In genomic region chr11:60931869-60932481, GRCm38 (mm10) we compare ENCODE assay signal across 8 mouse cellular contexts. TPM values are rescaled to one million over a fixed set of nuclear protein-coding genes. Genes with fewer than 3 reads are reported as not detected.
DNase-seq lines count a peak whose midpoint lies in the region; ATAC-seq and TF ChIP-seq lines count a peak whose summit lies in the region.

TSS of gene Map2k3 (plus strand) at chr11:60932033.

- H3K9ac ChIP-seq in CH12.LX (ENCODE audit: insufficient read depth, low read depth): peak within 1 kb of the TSS; percentile 86
- H3K9ac ChIP-seq in forebrain, embryonic 12.5 days: peak within 1 kb of the TSS; percentile 83
- peak within 1 kb of the TSS; percentile 84 for H3K9ac ChIP-seq in heart, postnatal 0 days (replicated peaks; ENCODE audit: low read depth, low read length)
- H3K9ac ChIP-seq in liver, embryonic 16.5 days (ENCODE audit: low read depth, low read length): peak within 1 kb of the TSS; percentile 99
- H3K9ac ChIP-seq in neural tube, embryonic 13.5 days: peak within 1 kb of the TSS; percentile 75

- no peak; a peak in 1 of 4 replicates for TF ChIP-seq CTCF in CH12.LX (conservative IDR thresholded peaks at IDR 0.05 in 1 of 2, IDR thresholded peaks at IDR 0.05 in 1 of 2; ENCODE audit: low read depth in 2 of 2, low read length in 2 of 2)
- no peak; the same call in 1 of the 2 replicates for TF ChIP-seq CTCF in heart, postnatal 0 days (IDR thresholded peaks at IDR 0.05; ENCODE audit: low read depth)
- no peak for TF ChIP-seq CTCF in testis, adult 2 months (IDR thresholded peaks at IDR 0.05; ENCODE audit: control insufficient read depth, insufficient read depth, insufficient replicate concordance, low read depth, low read length)

- no peak for TF ChIP-seq RAD21 in CH12.LX (IDR thresholded peaks at IDR 0.05; ENCODE audit: low read depth, low read length)

- dilution Hi-C loops in CH12.LX (cut with MboI; ENCODE audit: extremely low pct_ligation_motif_present, extremely low pct_unique_long_range_greater_than_20kb, low sequenced_read_pairs): no loop called here

- H3K27ac ChIP-seq in CH12.LX (ENCODE audit: insufficient read depth, low read depth): peak within 1 kb of the TSS; percentile 17; the same call in 1 of the 2 replicates
- peak within 1 kb of the TSS; percentile 8; the same call in 1 of the 2 replicates for H3K27ac ChIP-seq in forebrain, embryonic 12.5 days
- H3K27ac ChIP-seq in heart, postnatal 0 days (ENCODE audit: low read depth): peak within 1 kb of the TSS; percentile 84
- H3K27ac ChIP-seq in liver, embryonic 16.5 days (ENCODE audit: low read length): peak within 1 kb of the TSS; percentile 92
- H3K27ac ChIP-seq in neural tube, embryonic 13.5 days (replicated peaks): peak within 1 kb of the TSS; percentile 68
- peak within 1 kb of the TSS; percentile 90 for H3K27ac ChIP-seq in testis, adult 2 months (ENCODE audit: control insufficient read depth, insufficient read depth, low read depth, low read length)

- no peak for TF ChIP-seq EP300 in CH12.LX (IDR thresholded peaks at IDR 0.05; ENCODE audit: low read length)
- no peak; the same call in 1 of the 2 replicates for TF ChIP-seq EP300 in heart, postnatal 0 days (IDR thresholded peaks at IDR 0.05; ENCODE audit: low read depth)

- in situ Hi-C loops in CH12.LX (cut with MboI; ENCODE audit: low pct_ligation_motif_present, low pct_unique_long_range_greater_than_20kb, low sequenced_read_pairs): loop anchor here (10.0 kb wide), 1 partner anchor 113 kb away; no protein-coding TSS in a partner anchor

- peaks cover 30 to 76% of the 10 kb centered on the region in 2 experiments for H3K4me1 ChIP-seq in CH12.LX (ENCODE audit: control insufficient read depth in 1 of 2, insufficient read depth in 2 of 2)
- H3K4me1 ChIP-seq in forebrain, embryonic 12.5 days: peaks cover 37% of the 10 kb centered on the region
- H3K4me1 ChIP-seq in heart, postnatal 0 days (ENCODE audit: control insufficient read depth, insufficient read depth): peaks cover 41% of the 10 kb centered on the region
- peaks cover 62% of the 10 kb centered on the region for H3K4me1 ChIP-seq in liver, embryonic 16.5 days (ENCODE audit: control insufficient read depth, low read depth, low read length)
- peaks cover 54% of the 10 kb centered on the region for H3K4me1 ChIP-seq in neural tube, embryonic 13.5 days (replicated peaks)
- H3K4me1 ChIP-seq in testis, adult 2 months (ENCODE audit: control insufficient read depth, insufficient read depth, low read length): peaks cover 27% of the 10 kb centered on the region

- peak; percentile 98 for DNase-seq in CH12.LX (ENCODE audit: extremely low read depth)
- DNase-seq in c-Kit-positive CD71-positive TER-119-negative erythroid progenitor cells, embryonic 14.5 days (ENCODE audit: low read depth): peak; percentile 93
- peak; percentile 98 for DNase-seq in heart, postnatal 0 days (ENCODE audit: low spot score)
- DNase-seq in kidney, postnatal 4 days: peak; percentile 97 to 98

- peak within 1 kb of the TSS; percentile 83 for H3K4me2 ChIP-seq in CH12.LX (ENCODE audit: insufficient read depth, low read depth, poor library complexity, severe bottlenecking)
- peak within 1 kb of the TSS; percentile 88 for H3K4me2 ChIP-seq in forebrain, embryonic 12.5 days
- peak within 1 kb of the TSS; percentile 87 for H3K4me2 ChIP-seq in heart, postnatal 0 days (ENCODE audit: low read depth, low read length)
- H3K4me2 ChIP-seq in liver, embryonic 16.5 days (ENCODE audit: low read depth, low read length): peak within 1 kb of the TSS; percentile 92
- peak within 1 kb of the TSS; percentile 68 for H3K4me2 ChIP-seq in neural tube, embryonic 13.5 days

- peaks cover 27% of the 10 kb centered on the region for H3K79me2 ChIP-seq in CH12.LX (replicated peaks; ENCODE audit: control insufficient read depth, extremely low read depth, insufficient read depth, poor library complexity, severe bottlenecking)

- H3K36me3 ChIP-seq in CH12.LX (replicated peaks in 1 of 2; ENCODE audit: control insufficient read depth in 1 of 2, insufficient read depth in 1 of 2, low read length in 1 of 2): peaks cover 2 to 33% of the 10 kb centered on the region in 2 experiments
- H3K36me3 ChIP-seq in forebrain, embryonic 12.5 days (replicated peaks): no peaks in the 10 kb centered on the region; the same call in 1 of the 2 replicates
- no peaks in the 10 kb centered on the region for H3K36me3 ChIP-seq in heart, postnatal 0 days (replicated peaks; ENCODE audit: control insufficient read depth, insufficient read depth, low read length)
- peaks cover 3% of the 10 kb centered on the region for H3K36me3 ChIP-seq in liver, embryonic 16.5 days (ENCODE audit: control insufficient read depth, insufficient read depth)
- H3K36me3 ChIP-seq in neural tube, embryonic 13.5 days: no peaks in the 10 kb centered on the region
- H3K36me3 ChIP-seq in testis, adult 2 months (ENCODE audit: control insufficient read depth, insufficient read depth, low read length): no peaks in the 10 kb centered on the region

- H3K4me3 ChIP-seq in CH12.LX (replicated peaks in 1 of 3; ENCODE audit: low read depth in 2 of 3, low read length in 2 of 3, poor library complexity in 1 of 3): peak within 1 kb of the TSS; percentile 77 to 97 (median 87)
- peak within 1 kb of the TSS; percentile 70 for H3K4me3 ChIP-seq in forebrain, embryonic 12.5 days (replicated peaks)
- peak within 1 kb of the TSS; percentile 80 for H3K4me3 ChIP-seq in heart, postnatal 0 days (ENCODE audit: low read depth, low read length)
- H3K4me3 ChIP-seq in liver, embryonic 16.5 days (ENCODE audit: low read depth, low read length): peak within 1 kb of the TSS; percentile 97
- peak within 1 kb of the TSS; percentile 74 for H3K4me3 ChIP-seq in neural tube, embryonic 13.5 days
- peak within 1 kb of the TSS; percentile 94 for H3K4me3 ChIP-seq in testis, adult 2 months (ENCODE audit: control insufficient read depth, low read depth, low read length)

- TF ChIP-seq POLR2A in CH12.LX (IDR thresholded peaks at IDR 0.05; ENCODE audit: low read depth, low read length): peak; percentile 97
- peak; percentile 84 for TF ChIP-seq POLR2A in testis, adult 2 months (IDR thresholded peaks at IDR 0.05; ENCODE audit: control insufficient read depth, low read depth, low read length)

- ATAC-seq in forebrain, embryonic 12.5 days (ENCODE audit: low FRiP score): peak; percentile 97
- peak; percentile 94 for ATAC-seq in heart, postnatal 0 days (ENCODE audit: insufficient read depth, low read depth)
- peak; percentile 85 for ATAC-seq in liver, embryonic 16.5 days (ENCODE audit: low read depth)
- peak; percentile 95 for ATAC-seq in neural tube, embryonic 13.5 days (ENCODE audit: low read depth)

- no peaks in the 10 kb centered on the region for H3K27me3 ChIP-seq in CH12.LX (replicated peaks)
- H3K27me3 ChIP-seq in forebrain, embryonic 12.5 days: peaks cover 19% of the 10 kb centered on the region
- H3K27me3 ChIP-seq in heart, postnatal 0 days (ENCODE audit: control insufficient read depth, insufficient read depth, low read length): no peaks in the 10 kb centered on the region
- H3K27me3 ChIP-seq in liver, embryonic 16.5 days (ENCODE audit: control insufficient read depth, insufficient read depth, low read depth, low read length): no peaks in the 10 kb centered on the region
- peaks cover 6% of the 10 kb centered on the region; the same call in 1 of the 2 replicates for H3K27me3 ChIP-seq in neural tube, embryonic 13.5 days
- H3K27me3 ChIP-seq in testis, adult 2 months (ENCODE audit: control insufficient read depth, insufficient read depth, low read length): no peaks in the 10 kb centered on the region

- WGBS in forebrain, embryonic 12.5 days: under 1% methylated on average over 53 of the region's 59 CpGs
- WGBS in heart, postnatal 0 days: 0% methylated on average over 39 of the region's 59 CpGs
- under 1% methylated on average over 59 of the region's 59 CpGs for WGBS in liver, embryonic 16.5 days (ENCODE audit: insufficient replicate concordance)
- under 1% methylated on average over 54 of the region's 59 CpGs for WGBS in neural tube, embryonic 13.5 days

- H3K9me3 ChIP-seq in CH12.LX (replicated peaks; ENCODE audit: low read length): no peaks in the 10 kb centered on the region
- H3K9me3 ChIP-seq in forebrain, embryonic 12.5 days: no peaks in the 10 kb centered on the region
- no peaks in the 10 kb centered on the region for H3K9me3 ChIP-seq in heart, postnatal 0 days (replicated peaks; ENCODE audit: control insufficient read depth, low read length)
- H3K9me3 ChIP-seq in liver, embryonic 16.5 days (replicated peaks; ENCODE audit: control insufficient read depth, low read length): no peaks in the 10 kb centered on the region
- no peaks in the 10 kb centered on the region for H3K9me3 ChIP-seq in neural tube, embryonic 13.5 days

TF ChIP-seq in CH12.LX, 34 proteins besides CTCF, POLR2A, EP300 and RAD21 (continues in another document):
- TF ChIP-seq KAT2A (IDR thresholded peaks at IDR 0.05; ENCODE audit: insufficient replicate concordance, low read length): no peak
- peak; percentile 74; the same call in 1 of the 2 replicates for TF ChIP-seq TBP (conservative IDR thresholded peaks at IDR 0.05; ENCODE audit: low read depth, low read length)
- TF ChIP-seq NELFE (IDR thresholded peaks at IDR 0.05; ENCODE audit: low read depth, low read length): peak; percentile 97
- no peak for TF ChIP-seq IRF4 (IDR thresholded peaks at IDR 0.05; ENCODE audit: low read depth, low read length)
- peak; percentile 69 for TF ChIP-seq NRF1 (IDR thresholded peaks at IDR 0.05; ENCODE audit: low read depth, low read length)
- TF ChIP-seq SIN3A (IDR thresholded peaks at IDR 0.05; ENCODE audit: low read length): peak; percentile 76
- peak; percentile 59; the same call in 1 of the 2 replicates for TF ChIP-seq CHD2 (IDR thresholded peaks at IDR 0.05; ENCODE audit: low read length)
- peak; percentile 71 for TF ChIP-seq BHLHE40 (IDR thresholded peaks at IDR 0.05; ENCODE audit: low read depth, low read length)
- TF ChIP-seq UBTF (IDR thresholded peaks at IDR 0.05; ENCODE audit: low read depth, low read length): peak; percentile 93
- TF ChIP-seq USF1 (IDR thresholded peaks at IDR 0.05; ENCODE audit: low read depth, low read length): no peak
- TF ChIP-seq POLR2AphosphoS2 (IDR thresholded peaks at IDR 0.05; ENCODE audit: low read depth, low read length): 0 out of 2 replicates have a peak, but pooled peaks have one; percentile 73
- TF ChIP-seq MAZ (IDR thresholded peaks at IDR 0.05; ENCODE audit: low read depth, low read length): no peak; the same call in 1 of the 2 replicates

RNA-seq across cellular contexts. Expression of gene Map2k3, which starts in this region (rescaled TPM):
- total RNA-seq in CH12.LX (2012; rRNA removed) (35.2 and 35.5 TPM in 2 replicates), CH12.LX (2014; rRNA removed) (11.2 and 13.7 TPM in 2 replicates)
- polyA plus RNA-seq in CH12.LX (2012; ENCODE audit: insufficient read length, low read depth): 87.6 and 92.5 TPM in 2 replicates
- 40.5 and 43.7 TPM in 2 replicates for polyA plus RNA-seq in forebrain, embryonic 12.5 days (2016; fragmentation: Nextera tagmentation; extraction: Ambion mirVana)
- total RNA-seq in heart, postnatal 0 days (2014; rRNA removed; ENCODE audit: low replicate concordance): 32.6 and 35.7 TPM in 2 replicates
- polyA plus RNA-seq in heart, postnatal 0 days (2015; fragmentation: Nextera tagmentation; extraction: Ambion mirVana): 48.3 and 48.6 TPM in 2 replicates
- 121 and 134 TPM in 2 replicates for polyA plus RNA-seq in liver, embryonic 16.5 days (2015; fragmentation: Nextera tagmentation; extraction: Ambion mirVana)
- polyA plus RNA-seq in neural tube, embryonic 13.5 days (2015; fragmentation: Nextera tagmentation; extraction: Ambion mirVana): 31.4 and 32.0 TPM in 2 replicates
- polyA plus RNA-seq in testis, adult 2 months (2012; rRNA removed): 36.6 and 36.8 TPM in 2 replicates

Comparison
In these comparisons a context has a peak if more than half of its experiments do, and no peak if none do; other contexts are left out.
1. Peak in every context shown above with its lines: DNase-seq, ATAC-seq, H3K4me3 ChIP-seq and H3K27ac ChIP-seq.
2. H3K27ac ChIP-seq: peak in every context shown above with its lines; median percentile 92 in liver, embryonic 16.5 days; 90 in testis, adult 2 months; 84 in heart, postnatal 0 days; 68 in neural tube, embryonic 13.5 days; 17 in CH12.LX; 8 in forebrain, embryonic 12.5 days.